ENCODE assay signal across 7 mouse cellular contexts in the genomic region with DNA sequence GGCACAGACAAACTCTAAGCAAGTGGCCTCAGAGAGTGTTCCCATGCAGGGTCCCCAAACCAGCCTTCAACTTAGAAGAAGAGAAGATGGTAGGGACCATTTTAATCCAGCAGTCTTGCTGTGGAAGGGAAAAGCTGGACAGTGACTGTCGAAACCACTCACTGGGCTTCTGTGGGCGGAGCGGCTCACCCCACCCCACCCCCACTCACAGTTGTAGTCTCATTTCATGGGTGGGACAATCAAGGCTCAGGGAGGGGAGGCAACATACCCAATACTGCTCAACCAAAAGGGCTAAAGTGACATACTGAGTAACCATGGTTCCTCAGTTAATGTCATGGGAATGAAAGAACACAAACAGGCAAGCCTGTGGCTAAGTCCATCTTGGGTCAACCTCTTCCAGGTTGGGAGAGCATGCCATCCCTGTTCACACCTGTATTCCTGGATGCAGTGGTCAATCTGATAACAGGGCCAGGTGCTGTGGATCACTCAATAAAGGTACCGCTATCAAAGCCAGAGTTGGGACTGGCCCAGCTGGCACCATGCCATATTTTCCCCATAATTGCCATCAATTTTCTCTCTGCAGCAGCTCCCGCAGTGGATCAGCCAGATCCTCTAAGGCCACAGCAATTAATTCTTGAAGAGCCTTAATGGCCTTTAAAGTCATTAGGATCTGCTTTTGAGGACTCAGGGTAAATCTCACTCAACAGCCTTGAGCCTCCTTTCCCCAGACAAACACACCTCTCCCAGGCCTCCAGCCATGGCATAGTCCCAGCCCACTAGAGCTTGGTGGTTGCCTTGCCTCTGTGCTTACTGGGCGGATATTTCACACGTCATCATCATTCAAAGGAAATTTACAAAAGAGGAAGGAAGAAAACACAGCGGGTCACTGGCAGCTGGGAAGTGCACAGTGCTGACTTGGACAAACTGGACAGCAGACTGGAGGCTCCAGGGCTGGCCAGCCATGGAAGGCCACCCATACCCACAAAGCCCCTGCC.
DNase-seq lines count a peak whose midpoint lies in the region; ATAC-seq and TF ChIP-seq lines count a peak whose summit lies in the region.

No protein-coding gene starts in this region.

- no peaks in the 10 kb centered on the region for H3K27me3 ChIP-seq in heart, embryonic 13.5 days (replicated peaks)
- H3K27me3 ChIP-seq in kidney, postnatal 0 days (ENCODE audit: insufficient read depth, low read length): no peaks in the 10 kb centered on the region
- H3K27me3 ChIP-seq in stomach, embryonic 15.5 days (replicated peaks): no peaks in the 10 kb centered on the region

- H3K9ac ChIP-seq in heart, embryonic 13.5 days: peak overlapping the region; percentile 56; the same call in 1 of the 2 replicates
- no peak overlapping the region for H3K9ac ChIP-seq in kidney, postnatal 0 days (ENCODE audit: low read depth, low read length)
- H3K9ac ChIP-seq in stomach, embryonic 15.5 days: no peak overlapping the region

- 62% methylated on average over 8 of the region's 8 CpGs for WGBS in heart, embryonic 13.5 days
- WGBS in kidney, postnatal 0 days: 49% methylated on average over 8 of the region's 8 CpGs
- WGBS in stomach, embryonic 15.5 days: 40% methylated on average over 8 of the region's 8 CpGs

- no peak overlapping the region for H3K4me3 ChIP-seq in heart, embryonic 13.5 days
- no peak overlapping the region for H3K4me3 ChIP-seq in kidney, postnatal 0 days (replicated peaks; ENCODE audit: low read depth, low read length)
- no peak overlapping the region for H3K4me3 ChIP-seq in stomach, embryonic 15.5 days (replicated peaks)

- no peaks in the 10 kb centered on the region for H3K9me3 ChIP-seq in heart, embryonic 13.5 days
- H3K9me3 ChIP-seq in kidney, postnatal 0 days (replicated peaks; ENCODE audit: low read length): no peaks in the 10 kb centered on the region
- H3K9me3 ChIP-seq in stomach, embryonic 15.5 days: no peaks in the 10 kb centered on the region

- peaks cover 94% of the 10 kb centered on the region for H3K4me1 ChIP-seq in heart, embryonic 13.5 days
- peaks cover 46% of the 10 kb centered on the region for H3K4me1 ChIP-seq in kidney, postnatal 0 days (replicated peaks; ENCODE audit: insufficient read depth, low read length)
- peaks cover 59% of the 10 kb centered on the region for H3K4me1 ChIP-seq in stomach, embryonic 15.5 days

- ATAC-seq in heart, embryonic 13.5 days (ENCODE audit: extremely low read depth, insufficient number of reproducible peaks, low FRiP score, low TSS enrichment): no peak
- ATAC-seq in kidney, postnatal 0 days (replicated peaks; ENCODE audit: low FRiP score, low read depth): peak; percentile 67; the same call in 1 of the 2 replicates
- ATAC-seq in stomach, embryonic 15.5 days (ENCODE audit: insufficient read depth, low FRiP score, low read depth): 0 out of 2 replicates have a peak, but pooled peaks have one; percentile 11

- peak overlapping the region; percentile 19; the same call in 1 of the 2 replicates for H3K4me2 ChIP-seq in heart, embryonic 13.5 days
- H3K4me2 ChIP-seq in kidney, postnatal 0 days (ENCODE audit: low read length): peak overlapping the region; percentile 3; the same call in 1 of the 2 replicates
- H3K4me2 ChIP-seq in stomach, embryonic 15.5 days: peak overlapping the region; percentile 12; the same call in 1 of the 2 replicates

- no peaks in the 10 kb centered on the region for H3K36me3 ChIP-seq in heart, embryonic 13.5 days
- no peaks in the 10 kb centered on the region for H3K36me3 ChIP-seq in kidney, postnatal 0 days (ENCODE audit: insufficient read depth, low read length)
- H3K36me3 ChIP-seq in stomach, embryonic 15.5 days: no peaks in the 10 kb centered on the region

- peak overlapping the region; percentile 53 for H3K27ac ChIP-seq in heart, embryonic 13.5 days (replicated peaks)
- H3K27ac ChIP-seq in kidney, postnatal 0 days: peak overlapping the region; percentile 64
- H3K27ac ChIP-seq in stomach, embryonic 15.5 days: peak overlapping the region; percentile 36

- TF ChIP-seq CTCF in kidney, postnatal 0 days (IDR thresholded peaks at IDR 0.05; ENCODE audit: low read depth): no peak

- DNase-seq in 416B (ENCODE audit: low read depth) (peak; percentile 81), MEL-GATA-1-ER (ENCODE audit: extremely low read depth, low read depth) (peak; percentile 59)
- DNase-seq in kidney, postnatal 0 days (ENCODE audit: low spot score): peak; percentile 77
- DNase-seq in lung, postnatal 25 days (ENCODE audit: low spot score): peak; percentile 89
- no peak for DNase-seq in urinary bladder, postnatal 25 days (ENCODE audit: low spot score)
